Mouse (Mus musculus) liver, embryonic 14.5 days (tissue): ENCODE results near the gene Phf21b.

Experiments
- CTCF ChIP-seq: IDR thresholded peaks from 2 replicates; pipeline ENCODE4 v1.5.1; 2016; ENCODE audit warnings: antibody characterized with exemption, low read depth, control low read depth
- EP300 ChIP-seq: IDR thresholded peaks from 2 replicates; pipeline ENCODE4 v1.6.1; 2016; ENCODE audit warnings: antibody characterized with exemption, low read depth

DNA sequence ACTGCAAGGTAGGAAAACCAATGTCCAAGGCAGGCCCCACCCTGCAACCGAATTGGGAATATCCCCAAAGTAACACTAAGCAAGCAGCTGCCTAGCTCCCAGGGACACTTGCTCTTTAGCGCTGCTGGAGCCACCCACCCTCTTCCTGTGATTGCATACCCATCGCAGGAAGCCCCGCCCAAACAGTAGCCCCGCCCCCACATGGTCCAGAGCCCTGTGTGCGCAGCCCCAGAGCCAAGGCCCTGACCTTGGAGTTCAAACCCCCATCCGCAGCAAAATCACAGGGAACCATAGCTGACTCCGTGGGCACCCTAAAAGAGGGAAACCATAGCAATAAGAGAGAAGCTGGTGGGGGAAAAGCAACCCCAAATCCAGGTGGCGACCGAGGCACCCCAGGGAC, 89.2 kb downstream of the Phf21b start:
- TF ChIP-seq CTCF, result no peak
- TF ChIP-seq EP300, result no peak
